Mouse (Mus musculus) thymus, adult 2 months (tissue): ENCODE results near the gene Cdca7l.

Experiments used
- CTCF ChIP-seq: fragments of 200-500 bp; IDR thresholded peaks from 2 replicates; pipeline ENCODE4 v1.5.1; 2012; ENCODE audit warnings: mild to moderate bottlenecking, control low read depth, low read length, moderate library complexity, borderline replicate concordance; ENCODE audit not compliant: control insufficient read depth, poor library complexity, insufficient read depth; ENCODE audit errors: extremely low read depth
- POLR2A ChIP-seq: fragments of 200-500 bp; IDR thresholded peaks from 2 replicates; pipeline ENCODE4 v1.6.1; 2012; ENCODE audit warnings: mild to moderate bottlenecking, low read length, control low read depth, moderate library complexity; ENCODE audit not compliant: control insufficient read depth, poor library complexity, insufficient read depth; ENCODE audit errors: extremely low read depth

DNA sequence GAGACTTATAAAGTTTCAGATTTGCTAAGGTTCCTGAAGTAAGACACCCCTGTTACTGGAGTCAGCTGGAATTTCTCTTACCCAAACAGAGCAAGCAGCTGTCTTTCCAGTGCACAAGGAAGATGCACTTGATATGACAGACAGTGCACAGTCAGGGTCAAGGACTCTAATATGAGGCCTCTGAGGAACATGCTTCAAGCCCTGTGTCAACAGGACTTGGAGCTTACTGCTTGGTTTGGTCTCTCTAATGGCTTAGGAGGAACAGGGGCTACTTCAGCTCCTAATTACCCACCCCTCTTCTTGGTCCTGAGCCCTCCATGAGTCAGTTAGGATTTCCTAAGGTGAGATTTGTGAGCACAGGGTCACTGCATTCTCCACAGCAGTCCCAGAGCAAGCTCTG is 43.2 kb upstream of the Cdca7l start:
- TF ChIP-seq CTCF (no peak), POLR2A (no peak)
